Mouse (Mus musculus): ENCODE results near the gene Cct6b.

GRCm38 (mm10) chr11:82808485-82808884 lies 44.4 kb upstream of the Cct6b start:
- TF ChIP-seq CTCF (IDR thresholded peaks at IDR 0.05; ENCODE audit: low read depth) (no peak), EP300 (IDR thresholded peaks at IDR 0.05; ENCODE audit: low read depth) (no peak)
